ENCODE assay signal across 14 mouse cellular contexts in the genomic region with DNA sequence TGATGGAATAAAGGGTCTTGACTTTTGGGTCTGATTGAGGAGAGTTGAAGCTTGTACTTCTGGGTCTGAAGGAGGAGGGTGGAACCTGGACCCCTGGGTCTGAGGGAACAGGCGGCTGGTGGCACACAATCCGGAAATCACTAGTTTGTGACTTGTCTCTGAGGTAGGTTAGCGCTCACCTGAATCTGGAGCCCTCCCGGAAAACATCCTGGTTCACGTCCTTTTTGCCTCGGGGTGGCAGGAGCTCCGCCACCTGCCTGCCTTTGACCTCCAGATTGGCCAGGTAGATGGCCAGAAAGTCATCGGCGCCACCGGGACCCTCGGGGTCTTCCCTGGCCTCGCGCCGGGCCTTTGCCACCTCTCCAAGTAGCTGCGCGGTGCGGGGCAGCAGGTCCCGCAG. TPM values are rescaled to one million over a fixed set of nuclear protein-coding genes. Genes with fewer than 3 reads are reported as not detected.
DNase-seq lines count a peak whose midpoint lies in the region; ATAC-seq and TF ChIP-seq lines count a peak whose summit lies in the region.
"Had no signal": no experiment of that assay in that cellular context is flagged by ENCODE, and none has a peak within 500 bp of the region (broad histone marks: within the 10 kb centered on the region; RNA-seq: fewer than 3 reads in every experiment).

No protein-coding gene starts in this region.

- H3K27ac ChIP-seq in heart, embryonic 10.5 days = 0 out of 2 replicates have a peak overlapping the region, but pooled peaks have one; percentile 52
- peak overlapping the region; percentile 97 for H3K27ac ChIP-seq in lung, embryonic 16.5 days (ENCODE audit: low read length)
- peak overlapping the region; percentile 83 for H3K27ac ChIP-seq in kidney, embryonic 15.5 days
- peak overlapping the region; percentile 86 for H3K27ac ChIP-seq in small intestine, adult 2 months (ENCODE audit: insufficient read depth, low read depth, low read length)
- H3K27ac ChIP-seq in layer of hippocampus, adult 2 months = no peak overlapping the region

- no peaks in the 10 kb centered on the region for H3K9me3 ChIP-seq in heart, embryonic 10.5 days
- no peaks in the 10 kb centered on the region for H3K9me3 ChIP-seq in lung, embryonic 16.5 days (ENCODE audit: control insufficient read depth, low read length)
- H3K9me3 ChIP-seq in kidney, embryonic 15.5 days (replicated peaks) = no peaks in the 10 kb centered on the region

- no peak for TF ChIP-seq CTCF in small intestine, adult 2 months (IDR thresholded peaks at IDR 0.05; ENCODE audit: extremely low read depth, insufficient read length, insufficient replicate concordance, low read depth, low read length)
- no peak for TF ChIP-seq CTCF in layer of hippocampus, adult 2 months (conservative IDR thresholded peaks at IDR 0.05)

- H3K36me3 ChIP-seq in heart, embryonic 10.5 days = no peaks in the 10 kb centered on the region
- H3K36me3 ChIP-seq in lung, embryonic 16.5 days (ENCODE audit: control insufficient read depth, insufficient read depth, low read length) = no peaks in the 10 kb centered on the region
- H3K36me3 ChIP-seq in kidney, embryonic 15.5 days = no peaks in the 10 kb centered on the region
- peaks cover 7% of the 10 kb centered on the region for H3K36me3 ChIP-seq in small intestine, adult 2 months (ENCODE audit: control insufficient read depth, insufficient read depth, low read length)

- 11% methylated on average over 18 of the region's 18 CpGs for WGBS in heart, embryonic 10.5 days
- 8% methylated on average over 18 of the region's 18 CpGs for WGBS in lung, embryonic 16.5 days
- 11% methylated on average over 18 of the region's 18 CpGs for WGBS in kidney, embryonic 15.5 days
- WGBS in small intestine, adult 2 months = 8% methylated on average over 18 of the region's 18 CpGs

- no peak for TF ChIP-seq POLR2A in small intestine, adult 2 months (IDR thresholded peaks at IDR 0.05; ENCODE audit: low read depth, low read length)

- H3K4me3 ChIP-seq in heart, embryonic 10.5 days = peak overlapping the region; percentile 44
- H3K4me3 ChIP-seq in lung, embryonic 16.5 days (ENCODE audit: low read length) = peak overlapping the region; percentile 57
- H3K4me3 ChIP-seq in kidney, embryonic 15.5 days (replicated peaks) = peak overlapping the region; percentile 47
- H3K4me3 ChIP-seq in small intestine, adult 2 months (ENCODE audit: low read depth, low read length) = peak overlapping the region; percentile 84
- no peak overlapping the region for H3K4me3 ChIP-seq in layer of hippocampus, adult 2 months

- H3K9ac ChIP-seq in lung, embryonic 16.5 days (ENCODE audit: low read length) = peak overlapping the region; percentile 74
- peak overlapping the region; percentile 48 for H3K9ac ChIP-seq in kidney, embryonic 15.5 days

- no peak for DNase-seq in heart, embryonic 10.5 days (ENCODE audit: low spot score)
- DNase-seq in heart, postnatal 4 days = no peak
- DNase-seq in lung, postnatal 36 days = no peak
- no peak for DNase-seq in layer of hippocampus, adult 2 months (ENCODE audit: low spot score in 2 of 2)
- DNase-seq: B cell, adult 2 months; retina, postnatal 1 day had no signal

- peak overlapping the region; percentile 52 for H3K4me2 ChIP-seq in lung, embryonic 16.5 days (ENCODE audit: low read depth, low read length)
- peak overlapping the region; percentile 64 for H3K4me2 ChIP-seq in kidney, embryonic 15.5 days

- peaks cover 43% of the 10 kb centered on the region for H3K27me3 ChIP-seq in heart, embryonic 10.5 days (ENCODE audit: insufficient read depth, poor library complexity, severe bottlenecking)
- H3K27me3 ChIP-seq in lung, embryonic 16.5 days (ENCODE audit: control insufficient read depth, insufficient read depth, low read depth, low read length) = peaks cover 15% of the 10 kb centered on the region
- H3K27me3 ChIP-seq in kidney, embryonic 15.5 days = peaks cover 21% of the 10 kb centered on the region
- no peaks in the 10 kb centered on the region for H3K27me3 ChIP-seq in small intestine, adult 2 months (ENCODE audit: control insufficient read depth, insufficient read depth, low read length)

- peaks cover 7% of the 10 kb centered on the region; the same call in 1 of the 2 replicates for H3K4me1 ChIP-seq in heart, embryonic 10.5 days
- H3K4me1 ChIP-seq in lung, embryonic 16.5 days (replicated peaks; ENCODE audit: control insufficient read depth, insufficient read depth, low read length) = no peaks in the 10 kb centered on the region
- H3K4me1 ChIP-seq in kidney, embryonic 15.5 days = peaks cover 11% of the 10 kb centered on the region
- peaks cover 10% of the 10 kb centered on the region for H3K4me1 ChIP-seq in small intestine, adult 2 months (ENCODE audit: control insufficient read depth, insufficient read depth, insufficient read length, low read length)

- no peak for ATAC-seq in lung, embryonic 16.5 days (ENCODE audit: low read depth)
- no peak for ATAC-seq in kidney, embryonic 15.5 days (replicated peaks; ENCODE audit: low FRiP score)
- no peak for ATAC-seq in megakaryocyte progenitor cell, adult 5-6 weeks (replicated peaks; ENCODE audit: poor library complexity)

RNA-seq across cellular contexts. Expression of a gene that starts 0.4 kb away (rescaled TPM):
- polyA plus RNA-seq in heart, embryonic 10.5 days (2016; fragmentation: Nextera tagmentation; extraction: Ambion mirVana) = 1.1 and 1.2 TPM in 2 replicates
- not detected for total RNA-seq in heart, postnatal 4 days (2021)
- 17.8 and 18.8 TPM in 2 replicates for polyA plus RNA-seq in lung, embryonic 16.5 days (2015; fragmentation: Nextera tagmentation; extraction: Ambion mirVana)
- polyA plus RNA-seq in kidney, embryonic 15.5 days (2015; fragmentation: Nextera tagmentation; extraction: Ambion mirVana) = 8.3 and 9.1 TPM in 2 replicates
- polyA plus RNA-seq in small intestine, adult 2 months (2012; rRNA removed) = 56.7 and 145 TPM in 2 replicates
- total RNA-seq in layer of hippocampus, adult 2 months (2021) = not detected
- total RNA-seq in megakaryocyte progenitor cell, adult 5-6 weeks (2015) = not detected in 2 replicates
- not detected in 2 replicates for total RNA-seq in megakaryocyte progenitor cell, adult 5-6 weeks (2017)
- total RNA-seq: granulocyte monocyte progenitor cell, adult 5-6 weeks; layer of hippocampus, postnatal 10 days; monocyte, adult 5-6 weeks had no signal
- polyA plus RNA-seq: testis, adult 2 months had no signal

RNA-seq across cellular contexts. Expression of a gene that starts 25.4 kb away (rescaled TPM):
- 140 and 193 TPM in 2 replicates for polyA plus RNA-seq in heart, embryonic 10.5 days (2016; fragmentation: Nextera tagmentation; extraction: Ambion mirVana)
- 100 to 1,000 TPM; 263 to 285 TPM for total RNA-seq in heart, postnatal 4 days (2021)
- polyA plus RNA-seq in lung, embryonic 16.5 days (2015; fragmentation: Nextera tagmentation; extraction: Ambion mirVana) = 347 and 379 TPM in 2 replicates
- polyA plus RNA-seq in kidney, embryonic 15.5 days (2015; fragmentation: Nextera tagmentation; extraction: Ambion mirVana) = 244 and 257 TPM in 2 replicates
- 18.6 and 20.3 TPM in 2 replicates for polyA plus RNA-seq in small intestine, adult 2 months (2012; rRNA removed)
- total RNA-seq in layer of hippocampus, adult 2 months (2021) = 10 to 100 TPM in 1 of 2 experiments, 1 to 10 TPM in 1; 9.2 to 14.8 TPM
- not detected in 2 replicates for total RNA-seq in megakaryocyte progenitor cell, adult 5-6 weeks (2015)
- not detected in 2 replicates for total RNA-seq in megakaryocyte progenitor cell, adult 5-6 weeks (2017)
- total RNA-seq: granulocyte monocyte progenitor cell, adult 5-6 weeks; monocyte, adult 5-6 weeks had no signal

RNA-seq across cellular contexts. Expression of a gene that starts 26.3 kb away (rescaled TPM):
- polyA plus RNA-seq in heart, embryonic 10.5 days (2016; fragmentation: Nextera tagmentation; extraction: Ambion mirVana) = 1.3 and 2.7 TPM in 2 replicates
- 1 to 10 TPM; 4.0 TPM for total RNA-seq in heart, postnatal 4 days (2021)
- 5.4 and 5.7 TPM in 2 replicates for polyA plus RNA-seq in lung, embryonic 16.5 days (2015; fragmentation: Nextera tagmentation; extraction: Ambion mirVana)
- 3.9 and 4.9 TPM in 2 replicates for polyA plus RNA-seq in kidney, embryonic 15.5 days (2015; fragmentation: Nextera tagmentation; extraction: Ambion mirVana)
- 169 and 226 TPM in 2 replicates for polyA plus RNA-seq in small intestine, adult 2 months (2012; rRNA removed)
- under 1 TPM; 0.46 to 0.83 TPM for total RNA-seq in layer of hippocampus, adult 2 months (2021)
- 6.3 and 11.5 TPM in 2 replicates for total RNA-seq in megakaryocyte progenitor cell, adult 5-6 weeks (2015)
- 1.6 and 4.6 TPM in 2 replicates for total RNA-seq in megakaryocyte progenitor cell, adult 5-6 weeks (2017)

RNA-seq across cellular contexts. Expression of a gene that starts 46.0 kb away (rescaled TPM):
- 130 and 138 TPM in 2 replicates for polyA plus RNA-seq in heart, embryonic 10.5 days (2016; fragmentation: Nextera tagmentation; extraction: Ambion mirVana)
- total RNA-seq in heart, postnatal 4 days (2021) = 10 to 100 TPM; 41.7 to 45.4 TPM
- polyA plus RNA-seq in lung, embryonic 16.5 days (2015; fragmentation: Nextera tagmentation; extraction: Ambion mirVana) = 128 and 131 TPM in 2 replicates
- polyA plus RNA-seq in kidney, embryonic 15.5 days (2015; fragmentation: Nextera tagmentation; extraction: Ambion mirVana) = 130 and 138 TPM in 2 replicates
- polyA plus RNA-seq in small intestine, adult 2 months (2012; rRNA removed) = 128 and 208 TPM in 2 replicates
- total RNA-seq in layer of hippocampus, adult 2 months (2021) = 1 to 10 TPM; 4.5 to 5.9 TPM
- total RNA-seq in megakaryocyte progenitor cell, adult 5-6 weeks (2015) = 0.95 and 2.2 TPM in 2 replicates
- 0.78 and 1.0 TPM in 2 replicates for total RNA-seq in megakaryocyte progenitor cell, adult 5-6 weeks (2017)
- total RNA-seq: monocyte, adult 5-6 weeks had no signal

RNA-seq across cellular contexts. Expression of a gene that starts 55.5 kb away (rescaled TPM):
- not detected in 2 replicates for polyA plus RNA-seq in heart, embryonic 10.5 days (2016; fragmentation: Nextera tagmentation; extraction: Ambion mirVana)
- not detected for total RNA-seq in heart, postnatal 4 days (2021)
- polyA plus RNA-seq in lung, embryonic 16.5 days (2015; fragmentation: Nextera tagmentation; extraction: Ambion mirVana) = 0.15 TPM in 1 of 2 replicates, not detected in the other
- 0.16 TPM in 1 of 2 replicates, not detected in the other for polyA plus RNA-seq in kidney, embryonic 15.5 days (2015; fragmentation: Nextera tagmentation; extraction: Ambion mirVana)
- polyA plus RNA-seq in small intestine, adult 2 months (2012; rRNA removed) = 0.13 TPM in 1 of 2 replicates, not detected in the other
- 1 to 10 TPM in 1 of 2 experiments, under 1 TPM in 1; 0.86 to 1.6 TPM for total RNA-seq in layer of hippocampus, adult 2 months (2021)
- not detected in 2 replicates for total RNA-seq in megakaryocyte progenitor cell, adult 5-6 weeks (2015)
- total RNA-seq in megakaryocyte progenitor cell, adult 5-6 weeks (2017) = not detected in 2 replicates
- total RNA-seq: granulocyte monocyte progenitor cell, adult 5-6 weeks; monocyte, adult 5-6 weeks had no signal

Comparison
In these comparisons a context has a peak if more than half of its experiments do, and no peak if none do; other contexts are left out.
1. RNA of a gene that starts 26.3 kb away (polyA plus RNA-seq): 169 to 226 TPM in small intestine, adult 2 months; 5.4 to 5.7 TPM in lung, embryonic 16.5 days, 3.9 to 4.9 TPM in kidney, embryonic 15.5 days and 1.3 to 2.7 TPM in heart, embryonic 10.5 days; every median in the first group is over 10 times any median in the second.